Mouse (Mus musculus) embryonic facial prominence, embryonic 11.5 days (tissue): Measurements from ENCODE around the gene Fam196b. TPM values are rescaled to one million over a fixed set of nuclear protein-coding genes. Genes with fewer than 3 reads are reported as not detected.

Experiments
- ATAC-seq: fragments of 200-750 bp; cut with Nextera tagmentation; replicated peaks from 2 replicates; pipeline ENCODE4 v1.8.0; 2017; ENCODE audit warnings: low read depth; ENCODE audit not compliant: insufficient number of reproducible peaks, low FRiP score, low TSS enrichment
- DNase-seq: peaks from one replicate; pipeline ENCODE4 v3.0.0-alpha.2; 2015; ENCODE audit warnings: low spot score
- H3K27ac ChIP-seq: fragments of 300-500 bp; sonication (generic); replicated peaks from 2 replicates; pipeline ENCODE4 v1.5.1; 2014; ENCODE audit warnings: mild to moderate bottlenecking, low read depth, low read length, control low read depth
- H3K27me3 ChIP-seq: fragments of 300-500 bp; sonication (generic); 2 replicates; pipeline ENCODE4 v1.6.1; 2014; ENCODE audit warnings: mild to moderate bottlenecking, low read length, moderate library complexity, mixed read lengths; ENCODE audit not compliant: control insufficient read depth, insufficient read depth
- H3K36me3 ChIP-seq: fragments of 300-500 bp; sonication (generic); replicated peaks from 2 replicates; pipeline ENCODE4 v1.6.1; 2014; ENCODE audit warnings: low read depth, mild to moderate bottlenecking, low read length, moderate library complexity, mixed read lengths; ENCODE audit not compliant: control insufficient read depth, insufficient read depth
- H3K4me1 ChIP-seq: fragments of 300-500 bp; sonication (generic); 2 replicates; pipeline ENCODE4 v1.6.1; 2014; ENCODE audit warnings: low read length, mixed read lengths; ENCODE audit not compliant: control insufficient read depth, insufficient read depth
- H3K4me2 ChIP-seq: fragments of 300-500 bp; sonication (generic); 2 replicates; pipeline ENCODE4 v1.6.1; 2014; ENCODE audit warnings: low read depth, mild to moderate bottlenecking, control low read depth, low read length, moderate library complexity
- H3K4me3 ChIP-seq: fragments of 300-500 bp; sonication (generic); 2 replicates; pipeline ENCODE4 v1.5.1; 2014; ENCODE audit warnings: low read depth, low read length, control low read depth
- H3K9ac ChIP-seq: fragments of 300-500 bp; sonication (generic); replicated peaks from 2 replicates; pipeline ENCODE4 v1.6.1; 2014; ENCODE audit warnings: mild to moderate bottlenecking, control low read depth, low read length
- H3K9me3 ChIP-seq: fragments of 300-500 bp; sonication (generic); replicated peaks from 2 replicates; pipeline ENCODE4 v1.6.1; 2016; ENCODE audit warnings: mild to moderate bottlenecking, low read length, inconsistent platforms, mixed read lengths; ENCODE audit not compliant: control insufficient read depth
- WGBS: fragments of 180-500 bp; shearing (Covaris S2); extraction: QIAGEN DNeasy Blood & Tissue Kit; methylation state at CpG from one replicate; pipeline ENCODE4 v1.1.7; 2014; 5-methylcytosine and 5-hydroxymethylcytosine counted together
- polyA plus RNA-seq: library from polyadenylated mRNA; unstranded; fragments of >200 nt; fragmentation: Nextera tagmentation; extraction: Ambion mirVana; gene quantifications from 2 replicates; pipeline ENCODE4 v1.2.1, GENCODE M21; 2014

Gene Fam196b
- polyA plus RNA-seq, 1 experiment from 2014 or later, result 1.2 TPM

- no peaks in the 10 kb centered on the region for H3K4me1 ChIP-seq
- ATAC-seq (no peak), DNase-seq (no peak)
- H3K27ac ChIP-seq, result no peak overlapping the region
- H3K9me3 ChIP-seq, result no peaks in the 10 kb centered on the region
- no peak overlapping the region for H3K4me3 ChIP-seq
- no peak overlapping the region for H3K9ac ChIP-seq
- H3K27me3 ChIP-seq, result no peaks in the 10 kb centered on the region
- no peak overlapping the region for H3K4me2 ChIP-seq
- H3K36me3 ChIP-seq, result no peaks in the 10 kb centered on the region
- WGBS, result 23% methylated on average over 2 of the region's 2 CpGs
Observed at GRCm38 (mm10) chr11:34290708-34291107, 23.9 kb upstream of the Fam196b start.

GRCm38 (mm10) chr11:34291304-34291703 lies 23.3 kb upstream of the Fam196b start:
- Histone ChIP-seq H3K4me2 (no peak overlapping the region), H3K36me3 (no peaks in the 10 kb centered on the region), H3K4me3 (no peak overlapping the region), H3K27ac (no peak overlapping the region), H3K27me3 (no peaks in the 10 kb centered on the region), H3K9ac (no peak overlapping the region), H3K9me3 (no peaks in the 10 kb centered on the region), H3K4me1 (no peaks in the 10 kb centered on the region)
- 70% methylated on average over 3 of the region's 3 CpGs for WGBS
- no peak for ATAC-seq
- no peak for DNase-seq

GRCm38 (mm10) chr11:34297698-34298378 lies 16.8 kb upstream of the Fam196b start:
- H3K9me3 ChIP-seq, result no peaks in the 10 kb centered on the region
- H3K4me1 ChIP-seq, result no peaks in the 10 kb centered on the region
- 56% methylated on average over 5 of the region's 5 CpGs for WGBS
- ATAC-seq (no peak), DNase-seq (no peak)
- no peaks in the 10 kb centered on the region for H3K36me3 ChIP-seq
- no peaks in the 10 kb centered on the region for H3K27me3 ChIP-seq
- no peak overlapping the region for H3K9ac ChIP-seq
- H3K27ac ChIP-seq, result no peak overlapping the region
- no peak overlapping the region for H3K4me3 ChIP-seq
- no peak overlapping the region for H3K4me2 ChIP-seq

GRCm38 (mm10) chr11:34299550-34299949 lies 15.1 kb upstream of the Fam196b start:
- H3K9ac ChIP-seq, result no peak overlapping the region
- DNase-seq, result no peak
- H3K9me3 ChIP-seq, result no peaks in the 10 kb centered on the region
- no peaks in the 10 kb centered on the region for H3K4me1 ChIP-seq
- no peak overlapping the region for H3K27ac ChIP-seq
- H3K27me3 ChIP-seq, result no peaks in the 10 kb centered on the region
- 97% methylated on average over 1 of the region's 1 CpGs for WGBS
- H3K4me3 ChIP-seq, result no peak overlapping the region
- no peak for ATAC-seq
- H3K4me2 ChIP-seq, result no peak overlapping the region
- H3K36me3 ChIP-seq, result no peaks in the 10 kb centered on the region

GRCm38 (mm10) chr11:34300064-34300463 lies 14.6 kb upstream of the Fam196b start:
- no peaks in the 10 kb centered on the region for H3K36me3 ChIP-seq
- no peaks in the 10 kb centered on the region for H3K4me1 ChIP-seq
- WGBS, result 91% methylated on average over 7 of the region's 7 CpGs
- DNase-seq (no peak), ATAC-seq (no peak)
- no peaks in the 10 kb centered on the region for H3K9me3 ChIP-seq
- H3K27me3 ChIP-seq, result no peaks in the 10 kb centered on the region
- H3K27ac ChIP-seq, result no peak overlapping the region
- no peak overlapping the region for H3K4me2 ChIP-seq
- no peak overlapping the region for H3K4me3 ChIP-seq
- H3K9ac ChIP-seq, result no peak overlapping the region

- DNase-seq, result no peak
- no peak overlapping the region for H3K4me3 ChIP-seq
- no peaks in the 10 kb centered on the region for H3K27me3 ChIP-seq
- H3K4me2 ChIP-seq, result no peak overlapping the region
- H3K4me1 ChIP-seq, result no peaks in the 10 kb centered on the region
- 89% methylated on average over 3 of the region's 3 CpGs for WGBS
- H3K36me3 ChIP-seq, result no peaks in the 10 kb centered on the region
- no peak overlapping the region for H3K9ac ChIP-seq
- ATAC-seq, result no peak
- no peak overlapping the region for H3K27ac ChIP-seq
- H3K9me3 ChIP-seq, result no peaks in the 10 kb centered on the region
Observed at GRCm38 (mm10) chr11:34306231-34306630, 8.4 kb upstream of the Fam196b start.

DNA sequence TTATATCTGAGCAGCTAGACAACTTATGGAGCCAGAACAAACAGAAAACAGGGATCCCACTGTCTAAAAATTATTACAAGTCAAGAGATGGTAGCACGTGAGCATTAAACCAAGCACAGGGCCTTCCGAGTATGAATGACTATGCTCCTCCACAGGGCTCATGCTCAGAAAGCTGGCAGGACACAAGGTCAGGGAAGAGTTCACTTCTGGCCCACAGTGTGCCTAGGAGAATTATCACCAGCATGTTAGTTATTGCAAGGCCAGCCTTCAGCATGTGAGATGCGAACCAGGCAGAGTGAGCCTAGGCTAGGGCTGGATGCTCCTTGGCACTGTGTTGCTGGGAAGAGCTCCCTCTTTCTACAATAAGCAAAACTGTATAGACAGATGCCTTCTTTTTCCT lies 5.9 kb upstream of the Fam196b start:
- DNase-seq, result no peak
- Histone ChIP-seq H3K9me3 (no peaks in the 10 kb centered on the region), H3K27me3 (no peaks in the 10 kb centered on the region), H3K36me3 (no peaks in the 10 kb centered on the region), H3K4me1 (no peaks in the 10 kb centered on the region), H3K9ac (no peak overlapping the region), H3K4me2 (no peak overlapping the region), H3K27ac (no peak overlapping the region), H3K4me3 (no peak overlapping the region)
- ATAC-seq, result no peak
- 93% methylated on average over 3 of the region's 3 CpGs for WGBS

- Histone ChIP-seq H3K36me3 (no peaks in the 10 kb centered on the region), H3K4me2 (no peak overlapping the region), H3K4me3 (no peak overlapping the region), H3K4me1 (no peaks in the 10 kb centered on the region), H3K27ac (no peak overlapping the region), H3K27me3 (no peaks in the 10 kb centered on the region), H3K9me3 (no peaks in the 10 kb centered on the region), H3K9ac (no peak overlapping the region)
- no peak for ATAC-seq
- DNase-seq, result no peak
- WGBS, result 75% methylated on average over 2 of the region's 2 CpGs
Observed at GRCm38 (mm10) chr11:34309360-34309759, 5.3 kb upstream of the Fam196b start.
